Mouse (Mus musculus) CH12F3 (cell line): ENCODE data around the gene Evi5.

ENCODE experiments used
- in situ Hi-C: fragments of 300-500 bp; cut with MboI; formaldehyde crosslinking; loops from 2 replicates; pipeline ENCODE4 v1.14.3; 2020; ENCODE audit warnings: low sequenced_read_pairs

Gene Evi5

GRCm38 (mm10) chr5:107874561-107875260 is at the start of gene Evi5:
Gene Evi5 (minus strand): TSS chr5:107875107.
- in situ Hi-C loops: loop anchor here (25.0 kb wide), 1 partner anchor 262 kb away; no protein-coding TSS in a partner anchor

- in situ Hi-C loops: loop anchor here (10.0 kb wide), 1 partner anchor 60 kb away; the partner anchor contains the start of gene Fam69a
These were observed 49.7 kb upstream of the Evi5 start for GRCm38 (mm10) chr5:107924564-107924963.

DNA sequence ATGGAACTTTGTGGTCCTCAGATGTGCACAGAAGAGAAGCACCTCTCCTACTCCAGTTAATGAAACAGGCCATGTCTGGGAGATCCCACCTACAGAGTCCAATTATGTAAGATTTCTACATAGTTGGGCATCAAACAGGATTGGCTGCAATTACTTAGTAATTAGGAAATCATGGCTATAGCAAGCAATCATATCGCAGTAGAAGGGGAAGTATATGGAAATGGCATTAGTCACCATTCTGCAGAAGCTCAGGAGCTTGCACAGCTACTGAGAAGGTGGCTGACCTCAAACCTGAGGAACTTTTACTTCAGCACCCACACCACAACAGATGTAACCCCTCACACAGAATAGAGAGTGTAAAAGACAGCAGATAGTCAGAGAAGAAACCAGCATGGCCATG is 47.9 kb upstream of the Evi5 start:
- in situ Hi-C loops: loop anchor here (10.0 kb wide), 1 partner anchor 62 kb away; the partner anchor contains the start of gene Fam69a

DNA sequence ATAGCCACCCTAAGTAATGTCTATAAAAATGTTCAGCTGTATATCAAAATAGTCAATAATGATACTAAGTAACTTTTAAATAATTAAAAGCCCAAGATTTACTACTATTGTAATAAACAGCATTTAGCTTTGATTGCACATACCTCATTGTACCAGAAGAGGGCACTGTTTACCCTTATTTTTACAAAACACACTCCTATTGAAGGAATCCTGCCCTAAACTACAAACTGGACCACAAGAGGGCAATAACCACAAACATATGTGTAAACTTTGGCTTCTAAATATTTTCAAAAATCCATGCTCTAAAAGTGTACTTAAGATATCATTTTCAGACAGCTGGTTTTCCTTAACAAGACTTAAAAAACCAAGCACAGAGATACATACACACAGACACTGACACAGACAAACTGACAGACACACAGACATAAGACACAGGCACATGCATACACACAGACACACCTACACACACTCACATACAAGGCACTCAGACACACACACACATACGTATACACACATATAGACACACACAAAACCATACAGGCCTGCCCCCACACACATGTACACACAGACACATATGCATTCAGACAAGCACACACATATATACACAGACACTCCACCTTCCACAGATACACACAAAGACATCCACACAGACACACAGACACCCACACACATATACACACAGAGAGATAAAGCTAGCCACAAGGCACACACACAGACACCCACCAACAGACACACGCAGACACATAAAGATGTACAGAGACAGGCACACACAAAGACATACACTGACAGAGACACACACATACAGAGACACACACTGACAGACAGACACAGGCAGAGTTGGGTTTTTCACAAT is 46.7 kb upstream of the Evi5 start:
- in situ Hi-C loops: loop anchor here (10.0 kb wide), 1 partner anchor 63 kb away; the partner anchor contains the start of gene Fam69a

- in situ Hi-C loops: no loop called here
These were observed 40.4 kb upstream of the Evi5 start for GRCm38 (mm10) chr5:107915280-107915679.

GRCm38 (mm10) chr5:107911012-107911411 is 36.1 kb upstream of the Evi5 start:
- in situ Hi-C loops: no loop called here

GRCm38 (mm10) chr5:107910084-107910616 is 35.2 kb upstream of the Evi5 start:
- in situ Hi-C loops: no loop called here

DNA sequence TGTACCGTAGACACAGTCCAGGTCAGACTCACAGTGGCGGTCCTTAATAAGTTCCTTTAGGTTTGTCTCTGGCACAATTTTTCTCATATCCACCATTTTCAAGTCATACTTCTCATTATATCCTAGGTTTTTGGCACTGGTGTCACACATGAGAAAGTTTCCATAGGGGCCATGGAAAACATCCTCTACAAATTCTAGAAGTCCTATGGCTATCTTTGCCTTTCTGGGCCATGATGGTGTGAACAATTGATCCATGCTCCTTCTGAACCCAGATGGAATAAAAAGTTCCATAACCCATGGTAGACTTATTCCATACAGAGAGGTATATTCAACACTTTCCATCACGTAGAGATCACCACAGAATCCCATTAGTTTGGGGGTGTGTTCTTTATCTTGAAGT is 34.8 kb upstream of the Evi5 start:
- in situ Hi-C loops: no loop called here

- in situ Hi-C loops: no loop called here
These were observed 33.7 kb upstream of the Evi5 start for GRCm38 (mm10) chr5:107908514-107909110.

DNA sequence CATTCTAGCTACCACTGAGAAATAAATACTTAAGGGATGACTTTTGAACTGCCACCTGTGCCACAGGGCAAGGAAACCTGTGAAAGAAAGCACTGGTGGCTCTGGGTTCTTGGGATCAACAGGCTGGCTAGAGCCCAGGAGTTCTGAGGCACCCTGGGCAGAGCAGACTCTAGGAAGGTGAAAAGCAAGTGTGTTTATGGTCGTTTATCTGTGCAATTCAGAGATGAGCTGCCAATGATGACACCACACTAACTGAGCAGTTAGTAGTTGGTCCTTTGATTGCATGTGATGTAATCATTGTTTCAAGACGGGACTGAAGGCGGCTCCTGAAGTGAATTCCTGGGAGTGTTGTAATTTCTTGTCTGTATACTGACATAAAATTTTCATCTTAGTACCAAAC is 29.4 kb upstream of the Evi5 start:
- in situ Hi-C loops: no loop called here

DNA sequence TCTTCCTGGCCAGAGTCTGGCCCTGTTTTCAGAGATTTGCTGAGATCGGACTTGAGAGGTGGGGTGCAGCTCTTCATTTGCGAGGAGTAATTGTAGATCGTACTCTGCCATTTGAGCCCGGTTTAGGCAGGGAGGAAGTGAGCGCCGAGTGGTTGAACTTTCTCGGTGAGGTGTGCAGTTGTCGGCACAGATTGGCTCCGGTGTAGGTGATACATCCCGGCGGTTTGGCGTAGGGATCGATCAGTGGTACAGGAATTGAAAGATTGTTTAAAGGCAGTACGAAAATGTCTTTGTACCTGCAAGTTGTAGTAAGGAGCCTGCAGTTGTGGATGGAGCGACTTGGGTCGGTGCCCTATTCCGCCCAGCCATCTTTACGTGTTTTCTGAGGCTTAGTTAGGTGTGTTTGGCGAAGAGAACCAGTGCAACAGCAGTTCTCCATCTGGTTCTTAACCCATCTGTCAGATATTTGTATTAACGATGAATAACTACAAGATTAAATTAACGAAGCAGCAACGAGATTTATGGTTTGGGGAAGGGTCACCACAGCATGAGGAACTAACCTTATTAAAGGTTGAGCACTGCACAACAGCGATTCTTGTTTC is 26.2 kb upstream of the Evi5 start:
- in situ Hi-C loops: no loop called here

- in situ Hi-C loops: no loop called here
These were observed 25.5 kb upstream of the Evi5 start, which contains the start of gene Rpl5 for GRCm38 (mm10) chr5:107900206-107901013. Gene Rpl5 (plus strand): TSS chr5:107900502.

DNA sequence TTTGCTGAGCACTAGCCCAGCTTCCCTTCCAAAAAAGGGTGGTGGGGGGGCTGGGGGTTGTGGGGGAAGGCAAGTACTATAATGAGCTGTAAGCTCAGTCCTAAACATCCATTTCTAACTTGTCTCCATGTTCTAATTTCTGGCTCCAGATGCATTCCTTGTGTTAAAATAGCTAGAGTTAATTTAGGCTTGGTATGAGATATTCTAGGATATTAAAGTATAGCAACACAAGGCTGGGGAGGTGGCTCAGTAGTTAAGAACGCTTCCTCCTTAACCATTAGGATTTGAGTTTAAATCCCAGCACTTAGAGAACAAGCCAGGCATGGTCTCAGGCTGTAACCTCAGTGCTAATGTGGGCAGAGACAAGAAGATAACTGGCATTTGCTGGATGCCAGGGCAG is 21.4 kb upstream of the Evi5 start:
- in situ Hi-C loops: loop anchor here (25.0 kb wide), 1 partner anchor 284 kb away; no protein-coding TSS in a partner anchor

GRCm38 (mm10) chr5:107894676-107895075 is 19.8 kb upstream of the Evi5 start:
- in situ Hi-C loops: loop anchor here (25.0 kb wide), 1 partner anchor 282 kb away; no protein-coding TSS in a partner anchor

DNA sequence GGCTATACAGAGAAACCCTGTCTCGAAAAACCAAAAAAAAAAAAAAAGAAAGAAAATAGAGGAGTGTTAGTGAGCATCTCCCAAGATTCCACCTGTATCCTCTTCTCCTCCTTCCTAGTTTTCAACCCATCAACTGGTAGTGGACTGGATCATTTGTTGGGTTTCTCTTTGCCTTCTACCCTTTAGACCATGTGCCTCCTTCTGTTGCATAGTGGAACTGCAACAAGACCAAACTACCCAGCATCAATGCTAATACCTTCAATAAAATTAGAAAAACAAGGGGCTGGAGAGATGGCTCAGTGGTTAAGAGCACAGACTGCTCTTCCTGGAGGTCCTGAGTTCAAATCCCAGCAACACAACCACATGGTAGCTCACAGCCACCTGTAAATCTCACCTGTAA is 16.6 kb upstream of the Evi5 start:
- in situ Hi-C loops: loop anchor here (25.0 kb wide), 1 partner anchor 279 kb away; no protein-coding TSS in a partner anchor

- in situ Hi-C loops: loop anchor here (25.0 kb wide), 1 partner anchor 278 kb away; no protein-coding TSS in a partner anchor
These were observed 15.3 kb upstream of the Evi5 start for GRCm38 (mm10) chr5:107889994-107890888.

- in situ Hi-C loops: loop anchor here (25.0 kb wide), 1 partner anchor 268 kb away; no protein-coding TSS in a partner anchor
These were observed 5.8 kb upstream of the Evi5 start for GRCm38 (mm10) chr5:107880710-107881109.

DNA sequence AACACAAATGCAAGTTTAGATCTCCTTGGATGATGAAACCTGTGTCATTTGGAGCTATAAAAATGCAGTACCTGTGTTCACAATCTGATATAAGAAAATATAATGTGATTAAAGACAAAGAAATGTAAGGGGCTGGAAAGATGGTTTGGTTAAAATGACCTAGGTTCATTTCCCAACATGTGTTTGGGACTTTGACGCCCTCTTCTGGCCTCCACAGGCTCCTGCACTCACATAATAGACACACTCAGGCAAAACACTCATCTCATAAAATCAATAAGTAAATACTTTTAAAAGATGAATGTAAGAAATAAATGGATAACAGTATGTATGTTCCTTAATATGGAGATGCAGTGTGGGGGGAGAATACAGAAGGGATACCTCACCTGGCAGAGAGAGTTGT is 2.1 kb upstream of the Evi5 start:
- in situ Hi-C loops: loop anchor here (25.0 kb wide), 1 partner anchor 265 kb away; no protein-coding TSS in a partner anchor
